Mouse (Mus musculus): ENCODE data around the gene Map3k14. TPM values are rescaled to one million over a fixed set of nuclear protein-coding genes. Genes with fewer than 3 reads are reported as not detected.

Gene Map3k14
- 10 to 100 TPM; 74.6 to 84.4 TPM for total RNA-seq (2023)

GRCm38 (mm10) chr11:103267346-103268219, at the start of gene Map3k14:
Gene Map3k14 (minus strand): TSS chr11:103267472.

GRCm38 (mm10) chr11:103217790-103218516, 49.3 kb downstream of the Map3k14 start, which contains the start of gene Spata32:
Gene Spata32 (minus strand): TSS chr11:103218432.

GRCm38 (mm10) chr11:103208458-103208857, 58.8 kb downstream of the Map3k14 start, which contains the start of gene 1700023F06Rik:
Gene 1700023F06Rik (minus strand): TSS chr11:103208558.

DNA sequence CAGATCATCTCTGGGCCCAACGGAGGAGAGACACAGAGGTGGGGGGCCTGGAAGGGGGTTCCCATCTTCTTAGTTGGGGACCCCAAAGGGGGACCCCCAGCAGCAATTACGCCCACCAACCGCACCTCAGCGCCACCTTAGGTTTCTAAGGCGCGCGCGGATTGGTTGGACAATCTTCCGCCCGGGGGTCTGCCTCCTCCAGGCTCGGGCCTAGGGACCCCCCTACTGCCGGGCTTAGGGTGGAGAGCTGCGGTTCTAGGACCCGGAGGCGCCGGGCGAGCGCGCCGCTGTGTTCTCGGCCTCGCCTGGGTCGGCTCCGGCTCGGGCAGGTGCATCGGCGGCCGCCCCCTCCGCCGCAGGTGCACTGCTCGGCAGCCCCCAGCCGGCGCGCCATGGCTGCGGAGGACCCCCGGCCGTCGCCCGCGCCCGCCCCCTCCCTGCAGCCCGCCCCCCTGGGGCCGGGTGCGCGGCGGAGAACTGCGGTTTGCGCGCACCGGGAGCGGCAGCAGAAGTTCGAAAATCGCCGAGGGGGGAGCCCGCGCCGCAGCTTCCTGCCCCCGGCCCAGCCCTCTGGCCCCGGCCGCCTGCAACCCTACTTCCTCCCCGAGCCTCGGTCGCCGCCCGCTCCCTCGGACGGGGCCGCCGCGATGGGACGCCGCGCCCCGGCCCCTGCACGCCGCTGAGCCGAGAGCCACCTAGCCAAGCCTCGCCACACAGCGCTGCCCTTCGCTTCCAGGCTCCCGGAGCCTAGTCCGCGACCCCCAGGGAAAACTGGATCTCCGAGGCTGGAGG, 96.6 kb downstream of the Map3k14 start, which contains the start of gene Fmnl1:
Gene Fmnl1, plus strand, starts transcription at position 614 of the 792 bp plus-strand sequence.

Other genes starting within 250 kb of the Map3k14 start
- 10 to 100 TPM; 55.5 to 61.3 TPM for gene Nmt1, start 239.3 kb downstream of the Map3k14 start, total RNA-seq (2023)
- 10 to 100 TPM; 15.0 to 20.2 TPM for gene Dcakd, start 239.1 kb downstream of the Map3k14 start, total RNA-seq (2023)
- gene Plcd3, start 165.8 kb downstream of the Map3k14 start, total RNA-seq (2023) = 1 to 10 TPM in 1 of 2 experiments, under 1 TPM in 1; 0.99 to 2.3 TPM
- gene Acbd4, start 165.8 kb downstream of the Map3k14 start, total RNA-seq (2023) = 10 to 100 TPM; 43.2 to 61.9 TPM
- 10 to 100 TPM; 41.6 to 56.4 TPM for gene Hexim1, start 151.2 kb downstream of the Map3k14 start, total RNA-seq (2023)
- 1 to 10 TPM; 4.3 to 4.9 TPM for gene Hexim2, start 135.0 kb downstream of the Map3k14 start, total RNA-seq (2023)
- gene Fmnl1, start 96.4 kb downstream of the Map3k14 start, total RNA-seq (2023) = 100 to 1,000 TPM; 422 to 442 TPM
- gene 1700023F06Rik, start 58.9 kb downstream of the Map3k14 start, total RNA-seq (2023) = not detected
- not detected for gene Spata32, start 49.0 kb downstream of the Map3k14 start, total RNA-seq (2023)
- 100 to 1,000 TPM; 102 to 112 TPM for gene Arhgap27, start 96.2 kb upstream of the Map3k14 start, total RNA-seq (2023)
- 10 to 100 TPM; 81.9 to 83.4 TPM for gene Plekhm1, start 145.2 kb upstream of the Map3k14 start, total RNA-seq (2023)
- not detected for gene Lrrc37a, start 237.1 kb upstream of the Map3k14 start, total RNA-seq (2023)